Mouse (Mus musculus) stomach, embryonic 15.5 days (tissue): Measurements from ENCODE around the gene Rps24. TPM values are rescaled to one million over a fixed set of nuclear protein-coding genes. Genes with fewer than 3 reads are reported as not detected.

Experiments
- ATAC-seq: fragments of 200-750 bp; cut with Nextera tagmentation; 2 replicates; pipeline ENCODE4 v1.8.0; 2017; ENCODE audit warnings: low read depth, moderate number of reproducible peaks, moderate TSS enrichment; ENCODE audit not compliant: insufficient read depth, low FRiP score
- H3K27ac ChIP-seq: fragments of 300-500 bp; sonication (generic); 2 replicates; pipeline ENCODE4 v1.5.1; 2015; ENCODE audit warnings: mild to moderate bottlenecking, inconsistent platforms
- H3K27me3 ChIP-seq: fragments of 300-500 bp; sonication (generic); replicated peaks from 2 replicates; pipeline ENCODE4 v1.6.1; 2015; ENCODE audit warnings: inconsistent platforms
- H3K36me3 ChIP-seq: fragments of 300-500 bp; sonication (generic); 2 replicates; pipeline ENCODE4 v1.6.1; 2015; ENCODE audit warnings: inconsistent platforms
- H3K4me1 ChIP-seq: fragments of 300-500 bp; sonication (generic); 2 replicates; pipeline ENCODE4 v1.6.1; 2015; ENCODE audit warnings: inconsistent platforms
- H3K4me2 ChIP-seq: fragments of 300-500 bp; sonication (generic); 2 replicates; pipeline ENCODE4 v1.6.1; 2015; ENCODE audit warnings: mild to moderate bottlenecking, inconsistent platforms
- H3K4me3 ChIP-seq: fragments of 300-500 bp; sonication (generic); replicated peaks from 2 replicates; pipeline ENCODE4 v1.5.1; 2015; ENCODE audit warnings: inconsistent platforms
- H3K9ac ChIP-seq: fragments of 300-500 bp; sonication (generic); 2 replicates; pipeline ENCODE4 v1.6.1; 2015; ENCODE audit warnings: inconsistent platforms
- H3K9me3 ChIP-seq: fragments of 300-500 bp; sonication (generic); 2 replicates; pipeline ENCODE4 v1.6.1; 2016; ENCODE audit warnings: inconsistent platforms
- WGBS: fragments of 180-500 bp; shearing (Covaris S2); methylation state at CpG from one replicate; pipeline ENCODE4 v1.1.7; 2015; 5-methylcytosine and 5-hydroxymethylcytosine counted together
- polyA plus RNA-seq: library from polyadenylated mRNA; unstranded; fragments of >200 nt; fragmentation: Nextera tagmentation; extraction: Ambion mirVana; gene quantifications from 2 replicates; pipeline ENCODE4 v1.2.1, GENCODE M21; 2015

The Rps24 gene
- polyA plus RNA-seq, 1 experiment from 2014 or later = 1,042 TPM

GRCm38 (mm10) chr14:24498561-24499255, 11.8 kb downstream of the Rps24 start:
- no peak overlapping the region for H3K9ac ChIP-seq
- no peak for ATAC-seq
- WGBS = 54% methylated on average over 5 of the region's 5 CpGs
- no peaks in the 10 kb centered on the region for H3K4me1 ChIP-seq
- H3K9me3 ChIP-seq = no peaks in the 10 kb centered on the region
- no peak overlapping the region for H3K27ac ChIP-seq
- H3K4me3 ChIP-seq = no peak overlapping the region
- no peaks in the 10 kb centered on the region for H3K27me3 ChIP-seq
- H3K36me3 ChIP-seq = peaks cover 40% of the 10 kb centered on the region
- H3K4me2 ChIP-seq = no peak overlapping the region

DNA sequence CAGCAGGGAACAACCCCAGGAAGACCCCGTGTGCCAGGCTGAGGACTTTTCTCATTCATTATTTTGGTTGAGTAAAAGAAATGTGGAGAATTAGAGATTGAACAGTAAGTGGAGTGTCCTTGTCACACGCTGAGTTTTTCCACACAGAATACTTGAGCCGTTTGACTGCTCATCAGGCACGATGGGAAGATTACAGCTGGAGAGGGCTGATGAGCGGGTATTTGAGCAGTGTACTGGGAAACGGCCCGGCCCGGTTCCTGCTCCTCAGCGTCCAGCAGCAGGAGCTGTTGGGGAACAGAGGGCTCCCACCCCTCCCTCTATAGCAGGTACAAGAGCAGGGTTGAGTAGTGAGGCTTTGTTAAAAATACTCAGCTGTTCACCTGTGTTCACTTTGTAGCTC, 12.6 kb downstream of the Rps24 start:
- ATAC-seq = peak; percentile 14; the same call in 1 of the 2 replicates
- H3K4me2 ChIP-seq = no peak overlapping the region
- H3K27me3 ChIP-seq = no peaks in the 10 kb centered on the region
- H3K27ac ChIP-seq = no peak overlapping the region
- no peaks in the 10 kb centered on the region for H3K4me1 ChIP-seq
- WGBS = 32% methylated on average over 9 of the region's 9 CpGs
- H3K9me3 ChIP-seq = no peaks in the 10 kb centered on the region
- H3K36me3 ChIP-seq = peaks cover 33% of the 10 kb centered on the region
- H3K9ac ChIP-seq = no peak overlapping the region
- H3K4me3 ChIP-seq = no peak overlapping the region

- Histone ChIP-seq H3K4me2 (peak overlapping the region; percentile 39), H3K9me3 (no peaks in the 10 kb centered on the region), H3K4me3 (no peak overlapping the region), H3K4me1 (no peaks in the 10 kb centered on the region), H3K36me3 (peaks cover 27% of the 10 kb centered on the region), H3K27me3 (no peaks in the 10 kb centered on the region), H3K9ac (no peak overlapping the region), H3K27ac (peak overlapping the region; percentile 66)
- peak; percentile 53; the same call in 1 of the 2 replicates for ATAC-seq
- 20% methylated on average over 18 of the region's 18 CpGs for WGBS
Observed at GRCm38 (mm10) chr14:24500091-24500844, 13.3 kb downstream of the Rps24 start.

GRCm38 (mm10) chr14:24500845-24501186, 13.9 kb downstream of the Rps24 start:
- peaks cover 23% of the 10 kb centered on the region for H3K36me3 ChIP-seq
- 15% methylated on average over 8 of the region's 8 CpGs for WGBS
- no peaks in the 10 kb centered on the region for H3K9me3 ChIP-seq
- no peak overlapping the region for H3K9ac ChIP-seq
- peak overlapping the region; percentile 39 for H3K4me2 ChIP-seq
- no peaks in the 10 kb centered on the region for H3K4me1 ChIP-seq
- no peaks in the 10 kb centered on the region for H3K27me3 ChIP-seq
- peak overlapping the region; percentile 66 for H3K27ac ChIP-seq
- H3K4me3 ChIP-seq = no peak overlapping the region
- ATAC-seq = no peak

GRCm38 (mm10) chr14:24501256-24501655, 14.3 kb downstream of the Rps24 start:
- H3K27me3 ChIP-seq = no peaks in the 10 kb centered on the region
- H3K9me3 ChIP-seq = no peaks in the 10 kb centered on the region
- H3K36me3 ChIP-seq = peaks cover 21% of the 10 kb centered on the region
- ATAC-seq = no peak
- no peak overlapping the region for H3K4me2 ChIP-seq
- no peak overlapping the region for H3K4me3 ChIP-seq
- H3K9ac ChIP-seq = no peak overlapping the region
- H3K4me1 ChIP-seq = no peaks in the 10 kb centered on the region
- WGBS = 57% methylated on average over 4 of the region's 4 CpGs
- H3K27ac ChIP-seq = peak overlapping the region; percentile 66

GRCm38 (mm10) chr14:24507452-24508069, 20.6 kb downstream of the Rps24 start:
- no peak overlapping the region for H3K4me3 ChIP-seq
- no peaks in the 10 kb centered on the region for H3K9me3 ChIP-seq
- H3K27me3 ChIP-seq = no peaks in the 10 kb centered on the region
- no peaks in the 10 kb centered on the region for H3K36me3 ChIP-seq
- H3K9ac ChIP-seq = no peak overlapping the region
- H3K4me1 ChIP-seq = peaks cover 13% of the 10 kb centered on the region
- no peak for ATAC-seq
- peak overlapping the region; percentile 54 for H3K27ac ChIP-seq
- H3K4me2 ChIP-seq = peak overlapping the region; percentile 22
- WGBS = 27% methylated on average over 14 of the region's 14 CpGs

GRCm38 (mm10) chr14:24508070-24508773, 21.3 kb downstream of the Rps24 start:
- H3K36me3 ChIP-seq = no peaks in the 10 kb centered on the region
- ATAC-seq = no peak
- H3K4me3 ChIP-seq = no peak overlapping the region; the same call in 1 of the 2 replicates
- H3K27me3 ChIP-seq = no peaks in the 10 kb centered on the region
- 16% methylated on average over 18 of the region's 18 CpGs for WGBS
- H3K27ac ChIP-seq = peak overlapping the region; percentile 54; the same call in 1 of the 2 replicates
- H3K4me2 ChIP-seq = peak overlapping the region; percentile 22; the same call in 1 of the 2 replicates
- H3K9ac ChIP-seq = no peak overlapping the region
- no peaks in the 10 kb centered on the region for H3K9me3 ChIP-seq
- H3K4me1 ChIP-seq = peaks cover 13% of the 10 kb centered on the region

GRCm38 (mm10) chr14:24509557-24509956, 22.6 kb downstream of the Rps24 start:
- Histone ChIP-seq H3K27me3 (no peaks in the 10 kb centered on the region), H3K36me3 (no peaks in the 10 kb centered on the region), H3K4me2 (no peak overlapping the region), H3K27ac (no peak overlapping the region), H3K9ac (no peak overlapping the region), H3K4me3 (no peak overlapping the region), H3K4me1 (peaks cover 13% of the 10 kb centered on the region), H3K9me3 (no peaks in the 10 kb centered on the region)
- ATAC-seq = no peak
- WGBS = 63% methylated on average over 5 of the region's 5 CpGs

DNA sequence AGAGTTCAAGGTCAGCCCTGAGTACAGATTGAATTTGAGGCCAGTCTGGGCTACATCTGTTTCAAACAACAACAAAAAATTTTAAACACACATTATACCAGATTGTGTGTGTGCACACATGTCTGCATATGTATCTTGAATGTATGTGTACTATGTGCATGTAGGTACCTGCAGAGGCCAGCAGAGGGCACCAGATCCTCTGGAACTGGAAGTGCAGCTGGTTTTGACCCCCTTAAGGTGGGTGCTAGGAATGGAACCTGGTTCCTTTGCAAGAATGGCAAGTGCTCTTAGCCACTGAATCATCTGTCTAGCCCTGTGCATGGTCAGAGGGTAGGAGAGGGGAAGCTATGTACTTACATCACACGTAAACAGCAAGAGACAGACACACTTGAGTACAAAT, 23.3 kb downstream of the Rps24 start:
- Histone ChIP-seq H3K36me3 (no peaks in the 10 kb centered on the region), H3K27me3 (no peaks in the 10 kb centered on the region), H3K4me3 (no peak overlapping the region), H3K9me3 (no peaks in the 10 kb centered on the region), H3K4me1 (peaks cover 13% of the 10 kb centered on the region), H3K4me2 (no peak overlapping the region), H3K27ac (no peak overlapping the region), H3K9ac (no peak overlapping the region)
- WGBS = 94% methylated on average over 1 of the region's 1 CpGs
- no peak for ATAC-seq

- no peak overlapping the region for H3K9ac ChIP-seq
- no peak overlapping the region for H3K27ac ChIP-seq
- H3K36me3 ChIP-seq = no peaks in the 10 kb centered on the region
- WGBS = 85% methylated on average over 2 of the region's 2 CpGs
- H3K4me1 ChIP-seq = peaks cover 13% of the 10 kb centered on the region
- no peak overlapping the region for H3K4me2 ChIP-seq
- no peaks in the 10 kb centered on the region for H3K9me3 ChIP-seq
- no peak for ATAC-seq
- H3K4me3 ChIP-seq = no peak overlapping the region
- no peaks in the 10 kb centered on the region for H3K27me3 ChIP-seq
Observed at GRCm38 (mm10) chr14:24510679-24511078, 23.8 kb downstream of the Rps24 start.

GRCm38 (mm10) chr14:24512527-24513161, 25.7 kb downstream of the Rps24 start:
- peaks cover 8% of the 10 kb centered on the region for H3K4me1 ChIP-seq
- H3K27me3 ChIP-seq = no peaks in the 10 kb centered on the region
- H3K9me3 ChIP-seq = no peaks in the 10 kb centered on the region
- H3K36me3 ChIP-seq = no peaks in the 10 kb centered on the region
- no peak for ATAC-seq
- no peak overlapping the region for H3K4me2 ChIP-seq
- H3K4me3 ChIP-seq = no peak overlapping the region
- H3K9ac ChIP-seq = no peak overlapping the region
- no peak overlapping the region for H3K27ac ChIP-seq
- 81% methylated on average over 6 of the region's 6 CpGs for WGBS
